Mouse (Mus musculus) mouse trophoblast stem cell (cell line): ENCODE data around the gene Notum.

Source experiments
- in situ Hi-C, 2 experiments: fragments of 300-500 bp; cut with MseI, MboI; formaldehyde crosslinking; loops; 2 replicates in 1 of 2; 3 replicates in 1 of 2; pipeline ENCODE4 v1.15.1; 2025

Notum gene

DNA sequence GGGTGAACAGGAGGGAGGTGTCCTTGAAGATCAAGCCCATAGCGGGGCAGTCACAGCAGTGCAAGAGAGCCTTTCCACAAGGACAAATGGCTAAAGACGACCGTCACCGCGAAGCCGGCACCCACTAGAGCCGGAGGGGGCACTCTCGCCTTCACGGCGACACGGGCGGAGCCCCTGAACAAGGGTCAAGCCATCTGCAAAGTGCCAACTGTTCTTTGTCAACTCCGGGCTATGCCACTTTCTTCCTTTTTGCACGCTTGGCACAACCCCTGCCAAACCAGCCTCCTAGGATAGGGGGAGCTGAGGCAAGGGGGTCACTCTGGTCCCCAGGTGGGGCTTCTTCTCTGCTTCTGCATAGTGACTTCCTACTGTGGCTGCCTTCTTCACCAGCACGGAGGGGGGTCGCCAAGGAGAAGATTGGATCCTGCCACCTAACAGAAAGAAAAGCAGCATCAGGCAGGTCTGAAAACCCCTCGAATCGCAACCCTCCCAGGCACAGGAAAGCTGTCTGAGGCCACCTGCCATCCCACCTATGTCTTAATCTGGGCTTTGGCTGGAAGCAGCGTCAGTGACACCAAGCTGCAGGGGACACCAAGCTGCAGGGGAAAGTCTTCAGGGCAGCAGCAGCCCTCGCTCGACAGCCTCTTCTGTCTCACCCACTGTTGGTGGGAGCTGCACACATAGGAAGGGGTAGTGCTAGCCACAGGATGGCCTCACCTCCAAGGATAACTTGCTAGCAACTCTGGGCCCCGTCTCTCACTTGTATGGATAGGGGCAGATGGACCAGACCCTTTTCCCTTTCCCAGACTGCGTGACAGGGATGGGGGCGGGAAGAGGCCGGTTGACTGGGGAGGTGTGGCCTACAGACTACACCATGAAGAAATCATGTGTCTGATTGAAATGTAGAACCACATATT lies 42.1 kb downstream of the Notum start:
- in situ Hi-C loops = no loop called here

DNA sequence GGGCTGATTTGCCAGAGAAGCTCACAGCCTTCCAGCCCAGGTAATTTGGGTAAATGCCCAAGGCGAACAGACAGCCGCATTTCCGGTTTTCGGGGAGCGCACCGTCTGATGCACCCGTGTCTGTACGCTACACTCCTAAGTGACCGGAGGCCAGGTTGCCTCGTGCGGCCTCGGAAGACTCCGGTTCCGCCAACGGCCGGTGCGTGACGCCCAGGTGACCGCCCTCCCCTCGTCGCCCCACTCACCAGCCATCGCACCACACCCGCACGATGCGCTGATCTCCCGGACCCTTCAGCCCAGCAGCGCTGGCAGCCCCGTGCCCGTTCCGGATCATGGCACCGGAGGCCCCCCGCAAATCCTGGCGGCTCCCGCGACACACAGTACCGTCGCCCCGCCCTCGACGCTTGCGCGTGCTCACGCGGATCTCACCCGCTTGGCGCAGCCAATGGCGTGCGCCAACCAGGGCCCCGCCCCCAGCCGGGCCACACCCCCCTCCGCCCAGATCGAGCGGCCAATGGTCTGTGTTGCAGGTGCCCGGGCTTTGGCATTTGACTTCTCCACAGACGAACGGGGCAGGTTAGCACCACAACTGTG lies 43.4 kb downstream of the Notum start, which contains the start of gene Pcyt2:
TSS of gene Pcyt2 (minus strand) at position 418 of the 594 bp plus-strand sequence.
- in situ Hi-C loops = no loop called here

DNA sequence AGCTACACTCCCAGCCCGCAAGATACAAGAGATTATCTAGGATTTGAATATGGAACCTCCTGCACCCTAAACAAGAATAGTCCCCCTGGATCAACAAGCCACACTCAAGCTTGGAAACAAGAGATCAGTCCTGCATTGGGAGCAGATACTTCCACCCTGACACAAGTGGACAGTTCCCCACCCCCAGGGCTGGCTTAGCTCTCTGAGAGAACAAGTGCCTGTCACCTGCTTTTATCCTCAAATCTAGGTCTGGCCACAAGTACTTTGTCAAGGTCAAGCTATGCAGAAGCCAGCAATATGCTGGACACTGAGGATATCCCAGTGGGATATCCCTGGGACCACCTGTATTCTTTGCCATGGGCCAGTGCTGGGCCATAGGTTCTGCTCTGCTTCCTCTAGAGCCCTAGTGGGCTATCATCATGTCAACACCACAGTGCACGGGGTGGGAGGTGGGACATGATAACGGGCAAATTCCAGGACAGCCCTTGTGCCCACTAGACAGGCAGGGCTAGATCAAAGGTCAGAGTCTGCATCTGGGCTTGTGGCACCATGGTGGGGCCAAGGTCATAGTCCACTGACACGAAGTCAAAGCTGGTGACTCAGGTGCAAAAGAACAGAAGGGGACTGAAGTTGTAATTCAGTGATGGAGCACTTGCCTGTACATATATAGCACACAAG lies 44.2 kb downstream of the Notum start:
- in situ Hi-C loops = no loop called here

DNA sequence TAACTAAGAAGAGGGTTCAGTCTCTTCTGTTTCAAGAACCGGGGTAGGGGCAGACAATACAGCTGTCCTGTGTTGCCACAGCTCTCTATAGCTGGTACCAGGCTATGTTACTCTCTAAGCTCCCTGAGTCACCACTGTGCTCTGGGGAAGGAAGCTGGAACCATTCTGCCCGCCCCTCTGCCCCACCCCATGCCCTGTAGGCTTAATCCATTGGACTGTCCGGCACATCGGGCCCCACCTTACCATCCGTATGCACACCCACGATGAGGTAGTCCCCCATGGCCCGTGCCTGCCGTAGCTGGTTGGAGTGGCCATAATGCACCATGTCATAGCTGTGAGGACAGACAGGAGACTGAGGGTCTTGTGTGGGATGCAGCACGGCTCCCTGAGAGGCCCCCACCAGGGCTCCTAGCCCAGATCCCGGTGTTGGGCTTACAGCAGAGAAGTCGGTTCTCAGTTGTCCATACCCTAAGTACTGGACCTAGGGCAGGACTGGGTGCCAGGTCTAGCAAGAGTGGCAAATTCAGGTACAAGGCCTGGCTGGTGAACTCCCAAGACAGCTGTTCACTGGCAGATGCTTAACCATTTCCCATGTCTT lies 45.3 kb downstream of the Notum start:
- in situ Hi-C loops = no loop called here

DNA sequence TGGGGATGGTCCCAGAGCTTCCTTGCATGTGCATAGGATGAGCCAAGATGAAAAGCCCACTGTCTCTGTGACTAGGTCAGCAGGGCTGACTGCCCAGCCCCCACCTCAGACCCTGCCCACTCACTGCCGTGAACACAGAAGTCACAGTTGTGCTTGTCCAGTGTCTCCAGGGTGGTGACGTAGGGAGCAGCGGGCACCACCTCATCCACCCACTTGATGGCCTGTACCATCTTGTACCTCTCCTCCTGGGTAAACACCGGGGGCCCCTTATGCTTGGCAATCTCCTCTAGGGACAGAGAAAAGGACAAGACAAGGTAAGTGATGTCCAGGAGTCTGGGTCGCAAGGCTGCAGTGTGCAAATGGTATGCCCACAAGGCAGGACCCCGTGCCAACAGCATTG lies 45.8 kb downstream of the Notum start:
- in situ Hi-C loops = no loop called here

- in situ Hi-C loops = no loop called here
These were observed 47.0 kb downstream of the Notum start for GRCm38 (mm10) chr11:120613976-120614375.

DNA sequence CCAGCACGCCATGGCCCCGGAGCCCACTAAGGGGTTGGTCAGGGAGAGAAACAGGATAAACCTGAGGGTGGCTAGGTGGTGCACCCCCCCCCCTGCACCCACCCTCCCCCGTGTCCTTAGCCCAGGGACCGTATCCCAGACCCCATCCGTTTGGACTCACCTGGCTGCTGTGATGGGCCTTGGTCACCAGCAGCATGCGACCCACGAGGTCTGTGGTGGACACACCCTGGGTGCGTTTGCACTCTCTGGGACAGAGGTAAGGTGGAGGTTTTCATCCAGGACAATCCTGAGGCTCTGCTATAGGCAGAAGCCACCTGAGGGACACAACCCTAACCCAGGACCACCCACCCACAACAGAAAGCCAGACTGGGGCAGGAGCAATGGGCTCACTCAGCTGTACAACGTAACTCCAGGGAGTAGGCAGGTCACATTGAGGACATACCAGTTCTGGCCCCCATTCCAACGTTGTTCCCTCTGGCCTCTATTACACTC lies 47.4 kb downstream of the Notum start:
- in situ Hi-C loops = no loop called here

GRCm38 (mm10) chr11:120612763-120613162 lies 48.2 kb downstream of the Notum start:
- in situ Hi-C loops = no loop called here

DNA sequence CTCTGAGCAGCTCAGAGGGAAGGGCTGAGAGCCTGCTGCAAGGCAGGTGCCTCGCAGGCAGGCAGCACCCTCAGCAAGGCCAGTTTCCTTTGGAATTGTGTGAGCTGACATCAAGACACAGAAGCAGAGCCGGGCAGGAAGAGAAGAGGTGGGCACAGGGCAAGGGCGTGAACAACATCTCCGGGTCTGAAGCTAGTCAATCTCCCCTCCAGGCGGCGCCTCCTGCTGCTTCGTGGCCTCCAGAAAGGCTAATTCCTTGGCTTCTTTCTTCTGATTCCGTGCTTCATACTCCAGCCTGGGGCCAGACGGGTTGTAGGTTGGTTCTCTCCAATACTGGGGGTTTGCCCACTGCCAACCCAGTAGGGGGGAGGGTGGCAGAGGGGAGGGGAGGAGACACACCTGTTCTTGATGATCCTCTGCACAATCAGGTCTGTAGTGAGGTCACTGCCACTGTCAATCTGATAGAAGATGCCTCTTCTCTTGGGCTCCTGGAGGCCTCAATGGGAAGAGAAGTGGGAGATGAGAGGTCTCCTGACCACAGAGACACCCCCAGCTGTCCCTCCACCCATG lies 50.4 kb downstream of the Notum start:
- in situ Hi-C loops = no loop called here

DNA sequence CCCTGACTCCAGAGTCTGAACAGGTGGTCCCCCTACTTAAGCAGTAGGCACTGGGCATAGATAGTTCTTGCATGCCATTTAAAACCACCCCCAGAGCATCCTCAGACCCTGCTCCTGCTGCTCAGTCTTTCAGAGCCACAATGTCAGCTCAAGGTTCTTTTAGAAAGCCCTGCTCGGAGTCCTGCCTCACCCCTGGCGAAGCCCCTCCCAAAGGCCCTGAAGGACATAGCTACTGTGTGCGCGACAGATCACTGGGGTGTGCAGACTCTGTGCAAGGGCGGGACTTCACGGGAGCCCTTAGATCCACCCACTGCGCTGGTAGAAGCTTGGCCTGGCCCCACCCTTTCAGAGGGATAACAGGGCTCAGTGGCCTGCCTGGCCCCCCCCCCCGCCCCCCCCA lies 51.7 kb downstream of the Notum start:
- in situ Hi-C loops = no loop called here

DNA sequence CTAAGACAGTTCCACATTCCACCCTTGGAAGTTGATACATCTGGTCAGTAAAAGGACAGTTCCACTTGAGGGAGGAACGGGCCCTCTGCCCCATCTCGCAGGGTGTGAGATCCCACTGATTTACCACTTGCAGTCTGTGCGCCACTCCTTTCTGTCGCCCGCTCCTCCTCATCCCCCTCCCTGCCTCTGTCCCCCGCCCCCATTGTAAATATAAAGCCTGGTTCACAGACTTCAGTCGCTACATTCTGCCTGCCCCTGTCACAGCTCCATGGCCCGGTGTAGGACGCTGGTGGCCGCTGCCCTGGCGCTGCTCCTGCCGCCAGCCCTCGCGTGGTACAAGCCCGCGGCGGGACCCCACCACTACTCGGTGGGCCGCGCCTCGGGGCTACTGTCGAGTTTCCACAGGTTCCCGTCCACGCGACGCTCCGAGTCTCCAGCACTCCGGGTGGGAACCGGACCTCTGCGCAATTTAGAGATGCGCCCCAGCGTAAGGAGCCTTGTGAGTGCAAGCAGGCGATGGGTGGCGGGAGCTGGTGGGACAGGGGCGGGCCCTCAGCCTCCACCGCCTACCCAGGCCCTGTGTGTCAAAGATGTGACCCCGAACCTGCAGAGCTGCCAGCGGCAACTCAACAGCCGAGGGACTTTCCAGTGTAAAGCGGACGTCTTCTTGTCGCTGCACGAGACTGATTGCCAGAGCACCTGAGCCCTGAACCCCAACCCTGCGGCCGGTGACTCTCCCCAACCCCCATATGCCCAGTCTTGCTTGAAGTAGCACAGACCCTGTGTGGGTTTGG lies 52.5 kb downstream of the Notum start, which contains the start of gene Npb:
TSS of gene Npb (plus strand) at position 237 of the 794 bp plus-strand sequence.
- in situ Hi-C loops = no loop called here

GRCm38 (mm10) chr11:120606764-120607163 lies 54.2 kb downstream of the Notum start:
- in situ Hi-C loops = no loop called here

DNA sequence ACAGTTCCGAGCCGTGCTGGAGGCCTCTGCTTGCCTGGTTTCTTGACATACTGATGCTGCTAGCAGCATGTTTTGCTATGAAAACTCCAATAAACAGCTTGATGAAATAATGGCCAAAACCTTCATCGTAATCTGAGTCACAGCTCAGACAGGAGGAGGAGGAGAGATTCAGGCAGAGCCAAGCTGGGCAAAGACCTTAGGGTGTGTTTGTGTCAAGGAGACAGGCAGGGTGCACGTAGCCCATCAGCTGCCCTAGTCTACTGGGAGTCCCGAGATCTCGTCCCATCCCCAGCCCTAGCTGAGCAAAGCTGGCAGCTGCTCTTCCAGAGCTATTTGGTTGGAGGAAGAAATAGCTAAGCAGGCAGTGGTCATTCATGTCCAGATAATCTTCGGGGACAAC lies 55.3 kb downstream of the Notum start:
- in situ Hi-C loops = no loop called here
